Mouse (Mus musculus) retina, adult 2 months (tissue): ENCODE measurements at regions not wholly inside any gene's neighbourhood (a gene's known extent, or its start where the extent isn't known, plus 50 kb on each side); places are given as distances from the start of the nearest gene placed in this dataset.
A peak's percentile ranks its signal among the peaks of the same experiment; 100 is the strongest.
"Not testable (repeated sequence)": the region's sequence is repeated elsewhere in the genome, so short reads cannot be mapped to it uniquely, and the experiment has no call there.

ENCODE experiments used
- DNase-seq: peaks from one replicate; pipeline ENCODE4 v3.0.0-alpha.2; 2012; ENCODE audit warnings: low read depth, low spot score

GRCm38 (mm10) chr4:53264501-53264900, 104.8 kb upstream of the Abca1 start:
- DNase-seq, result no peak

GRCm38 (mm10) chr4:53263776-53264175, 104.1 kb upstream of the Abca1 start:
- DNase-seq, result peak; percentile 48

GRCm38 (mm10) chr4:53262466-53262865, 102.8 kb upstream of the Abca1 start:
- no peak for DNase-seq

- no peak for DNase-seq
Observed at GRCm38 (mm10) chr4:53261556-53262140, 102.0 kb upstream of the Abca1 start.

- DNase-seq, result no peak
Observed at GRCm38 (mm10) chr4:53258975-53259374, 99.3 kb upstream of the Abca1 start.

GRCm38 (mm10) chr4:53256996-53257395, 97.3 kb upstream of the Abca1 start:
- DNase-seq, result no peak

GRCm38 (mm10) chr4:53254483-53254882, 94.8 kb upstream of the Abca1 start:
- no peak for DNase-seq

- DNase-seq, result no peak
Observed at GRCm38 (mm10) chr4:53253680-53254079, 94.0 kb upstream of the Abca1 start.

- no peak for DNase-seq
Observed at GRCm38 (mm10) chr4:53250325-53250724, 90.6 kb upstream of the Abca1 start.

GRCm38 (mm10) chr4:53246083-53246747, 86.5 kb upstream of the Abca1 start:
- DNase-seq, result no peak

GRCm38 (mm10) chr4:53245553-53245952, 85.9 kb upstream of the Abca1 start:
- DNase-seq, result no peak

- not testable (repeated sequence) for DNase-seq
Observed at GRCm38 (mm10) chr4:53243473-53243872, 83.8 kb upstream of the Abca1 start.

- DNase-seq, result no peak
Observed at GRCm38 (mm10) chr4:53239856-53240255, 80.2 kb upstream of the Abca1 start.

- no peak for DNase-seq
Observed at GRCm38 (mm10) chr4:53238314-53239259, 78.9 kb upstream of the Abca1 start.

- no peak for DNase-seq
Observed at GRCm38 (mm10) chr4:53235870-53236269, 76.2 kb upstream of the Abca1 start.

GRCm38 (mm10) chr4:53232436-53232835, 72.7 kb upstream of the Abca1 start:
- DNase-seq, result no peak

GRCm38 (mm10) chr4:53231867-53232266, 72.2 kb upstream of the Abca1 start:
- no peak for DNase-seq

GRCm38 (mm10) chr4:53231046-53231445, 71.4 kb upstream of the Abca1 start:
- no peak for DNase-seq

- no peak for DNase-seq
Observed at GRCm38 (mm10) chr4:53228444-53228843, 68.7 kb upstream of the Abca1 start.

- DNase-seq, result no peak
Observed at GRCm38 (mm10) chr4:53227771-53228170, 68.1 kb upstream of the Abca1 start.

GRCm38 (mm10) chr4:53227071-53227470, 67.4 kb upstream of the Abca1 start:
- DNase-seq, result no peak

GRCm38 (mm10) chr4:53226376-53226775, 66.7 kb upstream of the Abca1 start:
- no peak for DNase-seq
